Mouse (Mus musculus) stomach, postnatal 0 days (tissue): ENCODE results near the gene Ace3.

Experiments
- CTCF ChIP-seq: IDR thresholded peaks from 2 replicates; pipeline ENCODE4 v1.5.1; 2016; ENCODE audit warnings: antibody characterized with exemption, low read depth, mild to moderate bottlenecking, moderate library complexity
- EP300 ChIP-seq: optimal IDR thresholded peaks from 2 replicates; pipeline ENCODE3; 2016; ENCODE audit warnings: antibody characterized with exemption

- no peak for TF ChIP-seq CTCF
- TF ChIP-seq EP300 = no peak
These were observed 33.1 kb downstream of the Ace3 start for GRCm38 (mm10) chr11:106027607-106028006.
